Mouse (Mus musculus): ENCODE data around the gene Opcml. TPM values are rescaled to one million over a fixed set of nuclear protein-coding genes. Genes with fewer than 3 reads are reported as not detected.

The Opcml gene
- total RNA-seq, 2 experiments from 2014 or later: 1.6 to 1.7 TPM

DNA sequence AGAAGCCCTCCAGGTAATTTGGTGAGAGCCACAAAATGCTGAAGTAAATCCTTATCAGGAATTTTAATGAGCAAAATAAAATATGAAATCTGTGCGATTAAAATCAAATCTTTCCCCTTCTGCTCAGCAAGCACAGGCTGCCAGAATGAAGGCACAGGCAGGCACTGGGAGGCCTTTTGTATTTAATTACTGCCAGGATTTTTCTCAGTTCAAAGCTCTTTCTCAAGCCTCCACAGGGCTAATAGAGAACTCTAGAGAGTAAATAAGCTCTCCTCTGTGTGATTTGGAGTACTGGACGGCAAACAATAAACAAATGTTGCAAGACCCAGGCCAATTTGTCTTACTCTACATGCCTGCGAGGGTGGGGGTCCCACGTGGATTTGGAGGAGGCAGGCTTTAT, 208.2 kb downstream of the Opcml start:
- DNase-seq (ENCODE audit: low spot score): no peak

DNA sequence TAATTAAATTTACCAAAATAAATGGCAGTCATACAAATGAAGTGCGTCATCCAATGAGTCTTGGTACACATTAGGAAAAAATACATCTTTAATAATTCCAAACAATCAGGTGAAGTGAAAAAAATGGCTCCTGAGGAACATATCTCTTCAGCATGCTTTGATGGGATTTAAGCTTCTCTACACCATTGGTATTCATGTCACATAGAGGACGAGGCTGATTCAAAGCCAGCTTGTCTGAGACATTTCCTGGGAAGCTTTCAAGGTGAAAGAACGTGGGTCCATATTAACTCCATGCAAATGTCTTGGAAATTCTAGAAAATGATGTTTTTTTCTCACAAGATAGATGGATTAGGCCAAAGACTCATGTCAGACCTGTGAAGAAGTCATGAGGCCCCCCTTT, 212.6 kb downstream of the Opcml start:
- DNase-seq (ENCODE audit: low spot score): no peak

DNA sequence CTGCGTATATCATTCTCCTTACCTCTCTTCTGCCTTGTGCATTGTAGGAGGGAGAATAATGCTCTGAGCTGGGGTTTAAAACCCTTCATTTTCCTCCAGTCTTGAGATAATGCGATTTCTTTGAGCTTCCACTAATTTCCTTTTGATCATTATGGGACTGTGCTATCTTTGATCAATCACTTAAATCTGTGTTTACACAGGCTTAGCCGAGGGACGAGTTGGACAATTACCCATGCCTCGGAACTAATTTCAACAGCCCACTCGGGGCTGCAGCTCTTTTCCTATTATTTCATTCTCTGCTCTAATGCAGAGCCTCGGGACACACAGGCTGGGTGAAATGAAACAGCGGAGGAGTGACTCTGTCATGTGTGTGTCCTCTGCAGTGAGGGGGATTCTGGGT, 220.9 kb downstream of the Opcml start:
- DNase-seq (ENCODE audit: low spot score): no peak

DNA sequence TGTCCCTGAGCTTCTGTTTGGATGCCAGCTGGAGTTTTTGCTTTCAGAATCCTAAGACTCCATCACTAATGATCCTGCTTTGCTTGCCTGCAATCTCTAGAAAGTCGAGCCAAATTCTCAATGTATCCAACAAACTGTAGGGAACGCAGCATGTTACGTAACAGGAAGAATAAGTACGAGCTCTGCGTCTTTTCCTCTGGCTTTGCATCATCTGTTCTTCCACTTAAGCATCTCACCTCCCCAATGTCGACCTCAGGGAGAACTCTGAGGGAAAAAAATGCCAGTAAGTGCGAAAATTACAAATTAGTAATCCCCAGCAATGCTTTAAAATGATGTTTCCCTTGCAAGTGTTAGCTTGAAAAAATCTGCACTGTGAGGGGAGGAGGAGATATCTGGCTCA, 222.1 kb downstream of the Opcml start:
- no peak for DNase-seq (ENCODE audit: low spot score)

GRCm38 (mm10) chr9:28013192-28013591, 222.6 kb downstream of the Opcml start:
- no peak for DNase-seq (ENCODE audit: low spot score)

DNA sequence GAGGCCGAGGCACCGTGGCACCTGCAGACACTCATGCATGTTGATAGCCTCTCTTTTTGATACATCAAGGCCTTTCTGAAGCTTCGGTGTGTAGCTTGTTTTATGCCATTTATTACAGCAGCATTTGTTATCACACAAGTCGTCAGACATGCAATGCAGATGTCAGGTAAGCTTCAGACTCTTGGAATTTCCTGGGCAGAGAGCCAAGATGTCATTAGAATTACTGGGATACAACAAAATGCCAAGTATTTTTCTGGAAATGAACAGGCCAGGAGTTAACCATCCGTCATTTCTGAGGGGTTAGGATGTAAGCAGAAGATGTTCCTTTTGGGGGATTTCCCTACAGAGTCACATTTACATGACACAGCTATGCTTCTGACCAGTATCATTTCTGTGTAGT, 237.6 kb downstream of the Opcml start:
- DNase-seq (ENCODE audit: low spot score): no peak

GRCm38 (mm10) chr9:28028788-28029393, 238.3 kb downstream of the Opcml start:
- no peak for DNase-seq (ENCODE audit: low spot score)

- DNase-seq (ENCODE audit: low spot score): no peak
Measured at GRCm38 (mm10) chr9:28049157-28049556, 258.6 kb downstream of the Opcml start.

DNA sequence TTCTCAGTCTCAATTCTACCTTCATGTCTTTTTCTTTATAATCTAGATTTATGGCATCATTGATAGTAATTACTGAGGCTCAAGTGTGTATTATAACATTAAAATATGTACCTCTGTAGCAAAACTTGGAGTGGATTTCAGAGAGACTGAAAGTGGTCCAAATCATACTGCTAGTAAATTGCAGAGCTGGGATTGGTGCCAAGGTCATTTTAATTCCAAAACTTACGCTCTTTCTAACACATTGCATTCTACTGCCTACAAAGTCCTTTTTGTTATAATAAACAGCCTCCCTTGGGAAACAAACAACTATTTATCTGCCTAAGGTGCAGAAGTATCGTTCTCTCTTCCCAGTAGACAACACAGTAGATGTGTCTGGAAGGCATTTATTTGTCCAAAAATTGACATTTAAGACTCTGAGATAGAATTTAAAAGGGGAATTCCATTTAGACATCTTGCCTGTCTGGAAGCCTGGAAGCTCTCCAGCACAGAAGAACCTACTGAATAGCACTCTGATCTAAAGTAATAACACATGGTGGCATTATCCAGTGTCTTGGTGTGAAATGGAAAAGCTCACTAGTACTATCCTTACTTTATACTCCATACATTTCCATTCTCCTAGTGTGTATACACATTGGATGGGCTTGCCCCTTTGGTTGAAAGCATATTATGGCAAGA, 266.7 kb downstream of the Opcml start:
- DNase-seq (ENCODE audit: low spot score): no peak

DNA sequence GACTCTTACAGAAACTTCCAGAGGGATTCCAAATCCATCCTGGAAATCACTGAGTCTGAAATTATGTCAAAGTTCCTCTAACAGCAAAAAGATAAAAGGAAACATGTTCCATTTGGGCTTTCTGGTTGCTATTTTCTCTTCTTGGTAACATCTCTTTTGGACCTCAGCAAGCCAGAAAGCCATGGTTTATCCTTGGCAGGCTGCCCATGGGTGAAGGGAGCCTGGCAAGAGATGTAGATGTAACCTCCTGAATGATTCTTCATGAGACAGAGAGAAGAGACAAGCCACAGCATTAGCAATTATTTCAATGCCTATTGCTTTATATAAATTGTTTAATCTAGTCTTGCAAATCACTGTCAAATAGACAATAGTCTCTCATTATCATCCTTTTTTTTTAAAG, 274.6 kb downstream of the Opcml start:
- DNase-seq (ENCODE audit: low spot score): no peak

DNA sequence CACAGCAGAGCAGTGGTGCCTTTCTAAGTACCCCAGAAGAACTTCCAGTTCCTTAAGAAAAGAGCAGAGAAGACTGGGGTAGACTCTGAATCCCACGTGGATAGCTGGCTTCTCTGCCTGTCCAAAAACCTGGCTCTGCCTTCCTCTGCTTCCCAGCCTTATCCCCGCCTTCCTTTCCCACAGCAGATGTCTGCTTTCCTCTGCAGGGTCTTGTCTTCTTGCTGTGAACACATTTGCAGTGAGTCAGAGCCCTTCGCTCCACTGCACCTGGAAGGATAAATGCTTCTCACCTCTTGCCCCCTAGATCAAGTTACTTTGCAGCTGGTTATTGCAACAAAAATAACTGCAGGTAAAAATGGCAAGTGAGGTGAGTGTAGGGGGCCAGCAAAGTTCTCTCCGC, 290.1 kb downstream of the Opcml start:
- no peak for DNase-seq (ENCODE audit: low spot score)

- no peak for DNase-seq (ENCODE audit: low spot score)
Measured at GRCm38 (mm10) chr9:28083754-28084153, 293.2 kb downstream of the Opcml start.

GRCm38 (mm10) chr9:28084273-28084726, 293.7 kb downstream of the Opcml start:
- DNase-seq (ENCODE audit: low spot score): no peak

DNA sequence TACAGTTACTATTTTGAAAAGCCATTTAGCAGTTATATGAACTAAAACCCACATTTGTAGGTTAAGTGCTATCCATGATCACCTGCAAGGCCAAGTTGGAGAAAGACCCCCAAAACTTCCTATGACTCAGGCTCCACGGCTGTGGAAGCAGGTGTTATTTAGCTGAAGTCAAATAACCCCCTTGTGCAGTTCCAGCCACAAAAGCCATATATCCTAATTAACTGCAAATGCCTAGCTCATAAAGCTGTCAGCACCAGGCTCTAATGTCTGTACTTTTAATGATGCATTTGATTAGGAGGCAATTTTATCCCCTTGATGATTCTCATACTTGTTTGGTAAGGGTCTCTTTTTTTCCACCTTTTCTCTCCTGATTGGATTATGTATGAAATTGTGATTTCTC, 300.8 kb downstream of the Opcml start:
- DNase-seq (ENCODE audit: low spot score): no peak

GRCm38 (mm10) chr9:28094722-28095121, 304.1 kb downstream of the Opcml start:
- DNase-seq (ENCODE audit: low spot score): no peak

- DNase-seq (ENCODE audit: low spot score): no peak
Measured at GRCm38 (mm10) chr9:28096204-28096603, 305.6 kb downstream of the Opcml start.

- no peak for DNase-seq (ENCODE audit: low spot score)
Measured at GRCm38 (mm10) chr9:28101981-28102380, 311.4 kb downstream of the Opcml start.

DNA sequence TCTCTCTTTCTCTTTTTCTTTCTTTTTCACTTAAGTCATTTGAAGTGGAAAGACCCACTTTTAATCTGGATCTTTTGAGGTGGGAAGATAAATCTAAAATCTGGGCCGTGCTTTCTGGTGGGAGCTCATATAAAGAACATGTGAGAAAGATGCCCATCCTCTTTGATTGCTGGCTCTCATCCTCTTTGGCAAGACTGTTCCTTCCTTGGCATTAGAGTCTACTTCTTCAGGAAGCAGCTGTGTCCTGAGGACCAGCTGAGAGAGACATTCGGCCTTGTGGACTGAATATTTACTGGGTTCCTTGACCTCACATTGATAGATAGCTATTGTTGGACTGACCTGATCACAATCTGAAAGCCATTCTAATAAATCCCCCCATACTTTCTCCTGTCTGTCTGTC, 331.3 kb downstream of the Opcml start:
- DNase-seq (ENCODE audit: low spot score): no peak

DNA sequence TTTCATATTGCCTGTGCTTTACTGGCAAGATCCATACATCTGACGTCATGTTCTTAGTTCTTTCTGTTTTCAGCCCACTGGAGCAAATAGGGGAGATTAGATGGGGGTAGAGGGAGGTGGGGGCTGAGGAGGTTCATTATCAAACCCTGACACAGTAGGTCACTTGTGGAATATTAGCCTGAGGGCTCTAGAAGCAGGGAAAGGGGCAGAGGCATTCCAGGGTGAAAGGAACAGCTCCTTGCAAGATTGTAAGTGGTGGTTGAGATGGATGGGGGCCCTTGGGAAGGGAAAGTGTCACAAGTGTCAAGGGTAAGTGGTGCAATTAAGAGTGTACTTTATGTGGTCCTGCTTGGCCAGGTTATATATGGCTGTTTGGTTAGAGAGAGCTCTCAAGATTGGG, 338.2 kb downstream of the Opcml start:
- no peak for DNase-seq (ENCODE audit: low spot score)

GRCm38 (mm10) chr9:28131521-28131920, 340.9 kb downstream of the Opcml start:
- DNase-seq (ENCODE audit: low spot score): no peak

- DNase-seq (ENCODE audit: low spot score): no peak
Measured at GRCm38 (mm10) chr9:28136614-28137013, 346.0 kb downstream of the Opcml start.

- DNase-seq (ENCODE audit: low spot score): no peak
Measured at GRCm38 (mm10) chr9:28139957-28140597, 349.5 kb downstream of the Opcml start.

DNA sequence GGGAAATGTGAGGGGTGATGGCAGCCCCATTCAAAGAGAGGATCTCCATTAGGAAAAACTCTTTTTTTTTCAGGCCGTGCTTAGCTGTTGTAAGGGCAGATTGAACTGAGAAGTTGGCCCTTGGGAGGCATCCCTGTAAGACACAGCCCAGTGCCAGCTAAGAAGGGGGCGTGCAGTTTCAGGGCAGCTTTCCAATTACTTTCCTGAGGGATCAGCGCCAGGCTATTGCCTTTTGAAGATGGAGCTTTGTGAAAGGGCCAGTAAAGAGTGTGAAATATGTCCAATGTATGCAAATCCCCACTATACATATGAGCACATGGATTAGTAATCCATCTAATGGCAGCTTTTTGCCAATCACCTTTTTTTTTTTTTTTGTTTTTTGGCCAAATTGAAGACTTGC, 358.9 kb downstream of the Opcml start:
- no peak for DNase-seq (ENCODE audit: low spot score)

All from gastrocnemius, adult 18-20 months (tissue).